Mouse (Mus musculus) hindbrain, embryonic 16.5 days (tissue): ENCODE data around the gene Pla2g4e. TPM values are rescaled to one million over a fixed set of nuclear protein-coding genes. Genes with fewer than 3 reads are reported as not detected.

Experiments
- ATAC-seq: fragments of 200-750 bp; cut with Nextera tagmentation; 2 replicates; pipeline ENCODE4 v1.8.0; 2017; ENCODE audit warnings: moderate TSS enrichment, moderate library complexity
- H3K27ac ChIP-seq: fragments of 300-500 bp; sonication (generic); 2 replicates; pipeline ENCODE4 v1.5.1; 2014; ENCODE audit warnings: low read depth, mild to moderate bottlenecking, control low read depth, low read length, moderate library complexity
- H3K27me3 ChIP-seq: fragments of 300-500 bp; sonication (generic); replicated peaks from 2 replicates; pipeline ENCODE4 v1.6.1; 2014; ENCODE audit warnings: low read length; ENCODE audit not compliant: control insufficient read depth, insufficient read depth
- H3K36me3 ChIP-seq: fragments of 300-500 bp; sonication (generic); 2 replicates; pipeline ENCODE4 v1.6.1; 2014; ENCODE audit warnings: mild to moderate bottlenecking, low read length, moderate library complexity, mixed read lengths; ENCODE audit not compliant: control insufficient read depth, insufficient read depth
- H3K4me1 ChIP-seq: fragments of 300-500 bp; sonication (generic); 2 replicates; pipeline ENCODE4 v1.6.1; 2014; ENCODE audit warnings: low read depth, low read length; ENCODE audit not compliant: control insufficient read depth, insufficient read depth
- H3K4me2 ChIP-seq: fragments of 300-500 bp; sonication (generic); 2 replicates; pipeline ENCODE4 v1.6.1; 2014; ENCODE audit warnings: mild to moderate bottlenecking, low read length, control low read depth, moderate library complexity
- H3K4me3 ChIP-seq: fragments of 300-500 bp; sonication (generic); 2 replicates; pipeline ENCODE4 v1.5.1; 2014; ENCODE audit warnings: mild to moderate bottlenecking, low read length, control low read depth, moderate library complexity
- H3K9ac ChIP-seq: fragments of 300-500 bp; sonication (generic); 2 replicates; pipeline ENCODE4 v1.6.1; 2014; ENCODE audit warnings: low read depth, mild to moderate bottlenecking, control low read depth, low read length, moderate library complexity
- H3K9me3 ChIP-seq: fragments of 300-500 bp; sonication (generic); 2 replicates; pipeline ENCODE4 v1.6.1; 2014; ENCODE audit warnings: mild to moderate bottlenecking, low read length, moderate library complexity; ENCODE audit not compliant: control insufficient read depth
- WGBS: fragments of 180-500 bp; shearing (Covaris S2); extraction: QIAGEN DNeasy Blood & Tissue Kit; methylation state at CpG from one replicate; pipeline ENCODE4 v1.1.7; 2014; 5-methylcytosine and 5-hydroxymethylcytosine counted together
- polyA plus RNA-seq: library from polyadenylated mRNA; unstranded; fragments of >200 nt; fragmentation: Nextera tagmentation; extraction: Ambion mirVana; gene quantifications from 2 replicates; pipeline ENCODE4 v1.2.1, GENCODE M21; 2015

Pla2g4e gene
- polyA plus RNA-seq, 1 experiment from 2014 or later: 5.7 TPM

DNA sequence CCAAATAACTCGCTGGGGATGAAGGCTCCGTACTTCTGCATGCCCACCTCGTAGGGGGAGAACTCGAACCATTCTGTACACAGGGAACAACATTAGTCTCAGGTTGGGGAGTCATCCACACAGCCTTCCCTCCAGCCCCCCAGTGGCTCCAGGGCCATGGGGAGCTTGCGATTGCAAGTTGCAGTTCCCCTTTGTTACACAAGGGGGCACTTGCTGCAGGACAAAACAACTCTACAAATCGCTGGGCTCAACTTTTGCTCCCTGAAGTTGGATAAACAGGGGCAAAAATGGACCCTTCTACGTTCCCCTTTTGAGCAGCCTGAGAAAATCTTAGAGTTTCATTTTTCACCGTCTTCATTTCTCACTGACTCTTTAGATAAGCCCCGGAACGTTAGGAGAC, 71.4 kb downstream of the Pla2g4e start:
- WGBS: 26% methylated on average over 10 of the region's 10 CpGs
- Histone ChIP-seq H3K27me3 (no peaks in the 10 kb centered on the region), H3K36me3 (no peaks in the 10 kb centered on the region), H3K9me3 (no peaks in the 10 kb centered on the region), H3K27ac (no peak overlapping the region), H3K4me2 (no peak overlapping the region), H3K9ac (no peak overlapping the region), H3K4me1 (no peaks in the 10 kb centered on the region), H3K4me3 (no peak overlapping the region)
- ATAC-seq: no peak

DNA sequence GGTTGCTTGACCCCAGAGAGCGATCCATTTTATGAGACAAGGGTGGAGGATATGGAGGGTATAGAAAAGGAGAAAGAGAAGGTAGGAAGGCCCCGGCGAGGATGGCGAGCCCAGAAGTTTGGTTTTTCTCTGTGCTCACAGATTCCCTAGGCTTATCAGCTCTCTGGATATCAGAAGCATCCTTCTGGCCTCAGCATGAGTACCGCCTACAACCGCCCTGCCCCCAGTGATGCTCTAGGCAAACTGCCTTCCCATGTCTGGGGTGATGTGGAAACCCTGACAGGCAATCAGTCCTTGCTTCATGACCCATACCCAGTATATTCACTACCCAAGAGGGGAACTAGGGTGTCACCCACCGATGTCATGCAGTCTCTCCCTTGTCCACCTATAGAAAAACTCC, 73.8 kb downstream of the Pla2g4e start:
- no peak for ATAC-seq
- Histone ChIP-seq H3K36me3 (no peaks in the 10 kb centered on the region), H3K27ac (no peak overlapping the region), H3K4me1 (no peaks in the 10 kb centered on the region), H3K9ac (no peak overlapping the region), H3K27me3 (no peaks in the 10 kb centered on the region), H3K4me2 (no peak overlapping the region), H3K9me3 (no peaks in the 10 kb centered on the region), H3K4me3 (no peak overlapping the region)
- WGBS: 91% methylated on average over 7 of the region's 7 CpGs

DNA sequence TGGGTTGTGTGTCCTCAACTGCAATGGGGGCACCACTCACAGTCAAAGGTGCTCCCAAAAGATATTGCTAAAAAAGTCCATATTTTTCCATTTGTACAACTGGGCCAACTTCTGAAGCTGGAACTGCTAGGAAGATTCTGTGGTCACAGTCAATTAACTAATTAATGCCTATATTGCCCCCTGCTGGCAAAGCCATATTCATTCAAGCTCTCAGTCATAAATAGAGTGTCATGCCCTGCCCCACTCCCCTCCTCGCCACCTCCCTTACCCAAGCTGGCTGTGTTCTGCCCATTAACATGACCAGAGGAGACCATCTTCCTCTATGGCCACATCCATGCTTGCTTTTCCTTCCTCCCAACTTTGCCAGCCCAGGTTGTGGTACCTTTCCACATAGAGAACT, 74.4 kb downstream of the Pla2g4e start:
- no peaks in the 10 kb centered on the region for H3K9me3 ChIP-seq
- no peak for ATAC-seq
- no peak overlapping the region for H3K27ac ChIP-seq
- no peaks in the 10 kb centered on the region for H3K4me1 ChIP-seq
- no peaks in the 10 kb centered on the region for H3K27me3 ChIP-seq
- no peak overlapping the region for H3K4me3 ChIP-seq
- no peak overlapping the region for H3K4me2 ChIP-seq
- WGBS: 59% methylated on average over 1 of the region's 1 CpGs
- no peaks in the 10 kb centered on the region for H3K36me3 ChIP-seq
- no peak overlapping the region for H3K9ac ChIP-seq

DNA sequence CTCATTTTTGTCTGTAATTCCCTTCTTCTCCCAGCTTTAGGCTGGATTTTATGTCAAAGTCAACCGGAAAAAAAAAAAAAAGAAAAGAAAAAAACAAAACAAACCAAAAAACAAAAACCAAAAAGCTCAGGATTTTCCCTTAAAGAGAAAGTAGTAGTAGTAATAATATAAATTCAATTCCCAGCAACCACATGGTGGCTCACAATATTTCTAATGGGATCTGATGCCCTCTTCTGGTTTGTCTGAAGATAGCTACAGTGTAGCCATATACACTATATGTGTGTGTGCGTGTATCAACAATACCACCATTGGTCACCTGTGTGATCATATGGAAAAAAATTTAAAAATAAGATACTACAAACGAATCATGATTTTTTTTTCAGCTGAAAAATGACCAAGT, 75.8 kb downstream of the Pla2g4e start:
- H3K4me2 ChIP-seq: no peak overlapping the region
- no peak overlapping the region for H3K4me3 ChIP-seq
- H3K27ac ChIP-seq: no peak overlapping the region
- no peak overlapping the region for H3K9ac ChIP-seq
- WGBS: 97% methylated on average over 3 of the region's 3 CpGs
- no peaks in the 10 kb centered on the region for H3K27me3 ChIP-seq
- H3K36me3 ChIP-seq: no peaks in the 10 kb centered on the region
- H3K4me1 ChIP-seq: no peaks in the 10 kb centered on the region
- H3K9me3 ChIP-seq: no peaks in the 10 kb centered on the region
- no peak for ATAC-seq

DNA sequence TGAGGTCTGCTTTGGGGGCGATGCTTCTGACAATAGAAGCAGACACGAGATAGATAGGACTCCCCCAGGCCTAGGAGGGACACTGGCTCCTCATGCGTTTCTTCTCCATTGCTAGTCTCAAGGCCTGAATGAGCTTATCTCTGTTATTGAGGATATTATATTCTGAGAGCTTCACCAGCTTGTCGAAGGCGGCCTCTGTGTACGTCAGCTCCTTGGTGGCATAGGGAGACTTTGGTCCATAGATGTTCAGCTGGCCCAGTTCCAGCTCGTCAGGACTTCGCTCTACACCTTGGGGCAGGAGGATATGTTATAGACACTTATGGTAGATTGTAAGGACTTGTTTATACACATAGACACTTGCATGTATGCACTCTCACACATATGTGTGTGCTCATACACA, 77.4 kb downstream of the Pla2g4e start:
- no peak for ATAC-seq
- 89% methylated on average over 8 of the region's 8 CpGs for WGBS
- H3K27me3 ChIP-seq: no peaks in the 10 kb centered on the region
- no peak overlapping the region for H3K9ac ChIP-seq
- H3K9me3 ChIP-seq: no peaks in the 10 kb centered on the region
- H3K4me1 ChIP-seq: no peaks in the 10 kb centered on the region
- H3K36me3 ChIP-seq: no peaks in the 10 kb centered on the region
- H3K4me2 ChIP-seq: no peak overlapping the region
- no peak overlapping the region for H3K4me3 ChIP-seq
- H3K27ac ChIP-seq: no peak overlapping the region

DNA sequence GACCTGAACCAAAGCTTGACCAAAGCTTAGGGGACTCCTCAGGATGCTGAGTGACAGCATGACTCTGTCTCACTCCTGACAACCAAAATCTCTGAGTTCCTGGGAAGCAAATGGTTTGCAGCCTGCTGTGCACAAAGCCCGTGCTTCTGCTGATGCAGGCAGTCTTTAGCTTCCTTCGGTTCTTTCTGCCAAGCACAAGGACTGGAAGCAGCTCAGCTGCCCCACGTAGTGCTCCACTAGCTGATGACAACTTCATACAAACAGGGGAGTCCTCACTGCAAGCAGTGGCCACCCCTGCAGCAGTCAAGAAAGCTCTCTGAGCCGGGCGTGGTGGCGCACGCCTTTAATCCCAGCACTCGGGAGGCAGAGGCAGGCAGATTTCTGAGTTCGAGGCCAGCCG, 79.7 kb downstream of the Pla2g4e start:
- H3K27ac ChIP-seq: no peak overlapping the region
- 79% methylated on average over 10 of the region's 10 CpGs for WGBS
- no peak overlapping the region for H3K4me3 ChIP-seq
- no peak overlapping the region for H3K9ac ChIP-seq
- no peaks in the 10 kb centered on the region for H3K27me3 ChIP-seq
- no peak for ATAC-seq
- H3K9me3 ChIP-seq: no peaks in the 10 kb centered on the region
- no peak overlapping the region for H3K4me2 ChIP-seq
- no peaks in the 10 kb centered on the region for H3K36me3 ChIP-seq
- H3K4me1 ChIP-seq: no peaks in the 10 kb centered on the region

DNA sequence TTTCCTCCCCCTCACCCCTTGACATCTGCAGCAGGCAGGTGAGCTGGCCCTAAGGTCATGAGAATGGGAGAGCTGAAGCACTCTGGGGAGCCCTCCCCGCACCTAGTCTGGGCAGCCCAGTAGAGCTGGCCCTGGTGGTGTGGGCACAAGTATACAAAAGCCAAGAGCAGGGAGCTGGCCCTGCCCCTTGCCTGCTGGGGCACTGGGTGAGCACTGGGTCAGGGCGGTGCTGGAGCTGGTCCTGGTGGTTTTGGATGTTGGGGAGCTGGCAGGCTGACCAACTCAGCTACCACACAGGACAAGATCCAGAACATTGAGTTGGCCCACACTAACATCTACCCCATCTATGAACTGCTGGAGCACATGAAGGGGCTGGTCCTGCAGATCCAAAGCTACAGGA, 85.7 kb downstream of the Pla2g4e start:
- Histone ChIP-seq H3K9ac (no peak overlapping the region), H3K9me3 (no peaks in the 10 kb centered on the region), H3K27ac (no peak overlapping the region), H3K4me3 (no peak overlapping the region), H3K36me3 (no peaks in the 10 kb centered on the region), H3K4me1 (no peaks in the 10 kb centered on the region), H3K4me2 (no peak overlapping the region), H3K27me3 (no peaks in the 10 kb centered on the region)
- ATAC-seq: no peak
- 85% methylated on average over 2 of the region's 2 CpGs for WGBS

DNA sequence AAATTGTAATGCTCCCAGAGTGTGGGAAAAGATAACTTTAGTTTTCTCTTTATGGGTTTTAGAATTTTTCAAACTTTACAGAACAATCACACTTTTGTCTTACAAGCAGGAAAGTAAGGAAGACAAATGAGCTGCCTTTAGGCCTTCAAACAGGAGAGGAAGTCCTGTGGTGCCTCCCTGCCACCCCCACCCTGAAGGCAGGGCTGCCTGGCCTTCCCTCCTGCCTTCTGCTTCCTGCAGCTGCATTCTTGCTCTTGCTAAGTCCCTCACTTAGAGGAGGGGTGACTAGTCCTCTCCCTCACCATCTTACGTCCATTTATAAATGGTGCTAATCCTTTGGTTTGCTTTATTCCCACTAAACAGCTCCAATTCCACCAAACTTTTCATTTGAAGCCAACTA, 86.3 kb downstream of the Pla2g4e start:
- Histone ChIP-seq H3K4me1 (peaks cover under 1% of the 10 kb centered on the region; the same call in 1 of the 2 replicates), H3K36me3 (no peaks in the 10 kb centered on the region), H3K9me3 (no peaks in the 10 kb centered on the region), H3K4me2 (no peak overlapping the region), H3K9ac (no peak overlapping the region), H3K27ac (no peak overlapping the region), H3K4me3 (no peak overlapping the region), H3K27me3 (no peaks in the 10 kb centered on the region)
- WGBS: 29% methylated on average over 1 of the region's 1 CpGs
- no peak for ATAC-seq

DNA sequence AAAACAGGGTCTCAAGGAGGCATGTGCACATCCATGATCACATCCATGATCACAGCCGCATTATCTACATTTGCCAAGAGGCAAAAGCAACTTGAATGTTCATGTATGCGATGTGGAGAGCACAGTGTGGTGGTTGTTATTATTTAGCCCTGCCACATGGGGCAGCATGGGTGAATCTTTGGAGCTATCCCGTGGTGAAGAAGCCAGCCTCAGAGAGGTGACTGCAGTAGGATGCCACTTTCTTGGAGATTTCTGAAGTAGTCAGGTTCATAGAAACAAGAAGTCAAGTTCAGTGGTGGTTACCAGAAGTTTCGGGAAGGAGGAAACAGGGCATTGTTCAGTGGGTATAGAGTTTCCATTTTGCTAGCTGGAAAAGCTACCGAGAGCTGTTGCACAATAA, 87.1 kb downstream of the Pla2g4e start:
- Histone ChIP-seq H3K36me3 (no peaks in the 10 kb centered on the region), H3K4me2 (no peak overlapping the region), H3K9ac (no peak overlapping the region), H3K9me3 (no peaks in the 10 kb centered on the region), H3K4me1 (peaks cover 5% of the 10 kb centered on the region), H3K4me3 (no peak overlapping the region), H3K27me3 (no peaks in the 10 kb centered on the region), H3K27ac (no peak overlapping the region)
- 57% methylated on average over 5 of the region's 5 CpGs for WGBS
- no peak for ATAC-seq

DNA sequence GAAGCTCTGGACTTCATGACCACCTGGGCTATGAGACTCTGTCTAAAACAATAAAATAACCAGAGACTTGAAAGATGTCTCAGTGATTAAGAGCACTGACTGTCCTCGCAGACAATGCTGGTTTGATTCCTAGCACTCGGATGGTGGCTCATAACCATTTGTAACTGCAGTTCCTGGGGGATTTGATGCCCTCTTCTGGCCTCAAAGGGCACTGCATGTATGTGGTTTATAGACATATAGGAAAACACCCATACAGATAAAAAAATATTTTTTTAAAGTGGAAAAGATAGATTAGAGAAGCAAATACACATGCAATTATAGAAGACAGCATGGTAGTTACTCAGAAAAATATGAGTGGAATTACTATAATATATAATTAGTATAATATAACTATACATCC, 87.5 kb downstream of the Pla2g4e start:
- no peak for ATAC-seq
- no peak overlapping the region for H3K27ac ChIP-seq
- H3K4me2 ChIP-seq: no peak overlapping the region
- H3K4me3 ChIP-seq: no peak overlapping the region
- WGBS: 60% methylated on average over 2 of the region's 2 CpGs
- H3K4me1 ChIP-seq: peaks cover 5% of the 10 kb centered on the region
- no peaks in the 10 kb centered on the region for H3K36me3 ChIP-seq
- H3K27me3 ChIP-seq: no peaks in the 10 kb centered on the region
- H3K9ac ChIP-seq: no peak overlapping the region
- no peaks in the 10 kb centered on the region for H3K9me3 ChIP-seq
